Mouse (Mus musculus): ENCODE data around the gene Otub2.

DNA sequence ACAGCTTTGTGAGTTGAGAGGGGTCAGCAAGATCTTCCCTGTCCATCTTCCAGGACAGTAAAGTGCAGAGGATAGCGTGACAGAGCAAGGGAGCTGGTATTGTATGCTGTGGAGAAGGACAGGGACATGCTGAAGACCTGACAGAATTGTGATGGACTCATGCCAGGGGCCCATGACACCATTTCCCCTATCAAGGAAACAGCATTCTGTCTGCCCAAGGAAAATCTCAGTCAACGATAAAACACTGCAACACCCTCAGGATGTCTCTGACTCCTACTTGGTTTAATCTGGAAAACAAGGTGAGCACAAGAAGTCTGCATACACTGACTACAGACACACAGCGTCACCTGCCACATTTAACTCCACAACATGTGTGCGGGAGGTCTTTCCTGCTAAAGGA lies 19.2 kb downstream of the Otub2 start, which contains the start of gene 9330161L09Rik:
- TF ChIP-seq POLR2A (IDR thresholded peaks at IDR 0.05; ENCODE audit: low read depth, low read length) (no peak), CTCF (IDR thresholded peaks at IDR 0.05; ENCODE audit: extremely low read depth, insufficient read depth, insufficient read length, insufficient replicate concordance) (no peak)

All from spleen, adult 2 months (tissue).